Mouse (Mus musculus) C2C12 (cell line): ENCODE measurements around the gene C3. TPM values are rescaled to one million over a fixed set of nuclear protein-coding genes. Genes with fewer than 3 reads are reported as not detected.

Source experiments
- H3K27me3 ChIP-seq: one replicate; pipeline ENCODE4 v1.6.1; 2011; ENCODE audit not compliant: control insufficient read depth, insufficient read depth, insufficient read length
- H3K36me3 ChIP-seq: one replicate; pipeline ENCODE4 v1.6.1; 2011; ENCODE audit not compliant: control insufficient read depth, insufficient read depth
- H3K4me3 ChIP-seq: one replicate; pipeline ENCODE4 v1.5.1; 2011; ENCODE audit warnings: mild to moderate bottlenecking, control low read depth; ENCODE audit not compliant: poor library complexity, insufficient read depth, severe bottlenecking
- H3K79me2 ChIP-seq: one replicate; pipeline ENCODE4 v1.6.1; 2011; ENCODE audit not compliant: control insufficient read depth, insufficient read depth
- H3K79me3 ChIP-seq: one replicate; pipeline ENCODE4 v1.6.1; 2011; ENCODE audit warnings: low read depth, control low read depth
- H3ac ChIP-seq: one replicate; pipeline ENCODE3; 2011; ENCODE audit warnings: low read depth; ENCODE audit not compliant: control insufficient read depth, insufficient read length
- CEBPB ChIP-seq: IDR thresholded peaks from one replicate; pipeline ENCODE4 v1.6.1; 2011; ENCODE audit warnings: low read depth, mild to moderate bottlenecking, control low read depth, moderate library complexity
- CTCF ChIP-seq: IDR thresholded peaks from one replicate; pipeline ENCODE4 v1.5.1; 2011; ENCODE audit not compliant: control insufficient read depth, insufficient read depth, insufficient read length
- FOSL1 ChIP-seq: IDR thresholded peaks from one replicate; pipeline ENCODE4 v1.8.0; 2011; ENCODE audit warnings: mild to moderate bottlenecking, low read length; ENCODE audit not compliant: poor library complexity, insufficient read depth, severe bottlenecking
- MAX ChIP-seq: IDR thresholded peaks from one replicate; pipeline ENCODE4 v1.6.1; 2011; ENCODE audit warnings: mild to moderate bottlenecking, control low read depth
- MYOD1 ChIP-seq: IDR thresholded peaks from one replicate; pipeline ENCODE4 v1.6.1; 2011; ENCODE audit warnings: low read depth; ENCODE audit not compliant: control insufficient read depth, insufficient read length
- MYOG ChIP-seq: IDR thresholded peaks from one replicate; pipeline ENCODE4 v1.6.1; 2011; ENCODE audit not compliant: control insufficient read depth, insufficient read length; ENCODE audit errors: extremely low read depth
- USF1 ChIP-seq: IDR thresholded peaks from one replicate; pipeline ENCODE4 v1.6.1; 2011; ENCODE audit warnings: low read depth, mild to moderate bottlenecking, control low read depth, moderate library complexity
- microRNA-seq: library from miRNA; unstranded; fragments of <30 nt; microRNA quantifications from one replicate; pipeline ENCODE4, GENCODE M21; 2019; ENCODE audit warnings: borderline microRNAs expressed
- polyA plus RNA-seq: library from polyadenylated mRNA; unstranded; fragments of >200 nt; fragmentation: generic; extraction: Trizol; gene quantifications from one replicate; pipeline ENCODE4 v1.2.1, GENCODE M21; 2012; ENCODE audit warnings: missing spikeins

The C3 gene
- polyA plus RNA-seq, 1 experiment = 0.01 TPM

DNA sequence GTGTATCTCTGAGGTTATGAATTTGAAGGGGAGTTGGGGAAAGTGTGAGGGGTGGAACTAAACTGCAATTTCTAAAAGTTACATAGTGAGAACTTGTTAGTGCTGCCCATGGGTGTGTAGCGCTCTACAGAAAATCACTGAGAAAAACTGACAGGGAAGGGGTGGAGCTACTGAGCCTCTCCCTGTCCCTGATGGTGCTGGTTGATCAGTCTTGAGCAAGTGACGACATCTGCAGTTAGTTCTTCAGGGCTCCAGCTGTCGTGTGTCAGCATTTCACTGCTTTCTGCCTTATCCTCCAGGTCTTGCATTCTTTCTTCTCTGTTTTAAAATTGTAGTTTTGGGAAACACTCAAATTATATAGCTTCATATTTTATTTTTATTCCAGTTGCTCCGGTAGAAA, 54.6 kb downstream of the C3 start:
- Histone ChIP-seq H3ac (no peak overlapping the region), H3K36me3 (no peaks in the 10 kb centered on the region), H3K27me3 (peaks cover 3% of the 10 kb centered on the region), H3K4me3 (no peak overlapping the region), H3K79me3 (no peaks in the 10 kb centered on the region), H3K79me2 (no peaks in the 10 kb centered on the region)
- TF ChIP-seq MYOG = no peak
- no peak for TF ChIP-seq USF1
- TF ChIP-seq MYOD1 = no peak
- TF ChIP-seq CTCF = no peak
- TF ChIP-seq MAX = no peak
- TF ChIP-seq CEBPB = no peak
- TF ChIP-seq FOSL1 = no peak

- Histone ChIP-seq H3K36me3 (no peaks in the 10 kb centered on the region), H3K79me3 (no peaks in the 10 kb centered on the region), H3K27me3 (peaks cover 3% of the 10 kb centered on the region), H3K79me2 (no peaks in the 10 kb centered on the region), H3ac (no peak overlapping the region), H3K4me3 (no peak overlapping the region)
- TF ChIP-seq FOSL1 = no peak
- TF ChIP-seq CEBPB = no peak
- TF ChIP-seq CTCF = no peak
Observed at GRCm38 (mm10) chr17:57172378-57172777, 55.6 kb downstream of the C3 start.

- no peak overlapping the region for H3ac ChIP-seq
- H3K27me3 ChIP-seq = peaks cover 3% of the 10 kb centered on the region
- no peaks in the 10 kb centered on the region for H3K79me3 ChIP-seq
- H3K36me3 ChIP-seq = no peaks in the 10 kb centered on the region
- H3K79me2 ChIP-seq = no peaks in the 10 kb centered on the region
- H3K4me3 ChIP-seq = no peak overlapping the region
- TF ChIP-seq MAX (no peak), FOSL1 (no peak), MYOD1 (no peak), CTCF (no peak), USF1 (no peak), CEBPB (no peak), MYOG (no peak)
Observed at GRCm38 (mm10) chr17:57170616-57171260, 57.2 kb downstream of the C3 start.

DNA sequence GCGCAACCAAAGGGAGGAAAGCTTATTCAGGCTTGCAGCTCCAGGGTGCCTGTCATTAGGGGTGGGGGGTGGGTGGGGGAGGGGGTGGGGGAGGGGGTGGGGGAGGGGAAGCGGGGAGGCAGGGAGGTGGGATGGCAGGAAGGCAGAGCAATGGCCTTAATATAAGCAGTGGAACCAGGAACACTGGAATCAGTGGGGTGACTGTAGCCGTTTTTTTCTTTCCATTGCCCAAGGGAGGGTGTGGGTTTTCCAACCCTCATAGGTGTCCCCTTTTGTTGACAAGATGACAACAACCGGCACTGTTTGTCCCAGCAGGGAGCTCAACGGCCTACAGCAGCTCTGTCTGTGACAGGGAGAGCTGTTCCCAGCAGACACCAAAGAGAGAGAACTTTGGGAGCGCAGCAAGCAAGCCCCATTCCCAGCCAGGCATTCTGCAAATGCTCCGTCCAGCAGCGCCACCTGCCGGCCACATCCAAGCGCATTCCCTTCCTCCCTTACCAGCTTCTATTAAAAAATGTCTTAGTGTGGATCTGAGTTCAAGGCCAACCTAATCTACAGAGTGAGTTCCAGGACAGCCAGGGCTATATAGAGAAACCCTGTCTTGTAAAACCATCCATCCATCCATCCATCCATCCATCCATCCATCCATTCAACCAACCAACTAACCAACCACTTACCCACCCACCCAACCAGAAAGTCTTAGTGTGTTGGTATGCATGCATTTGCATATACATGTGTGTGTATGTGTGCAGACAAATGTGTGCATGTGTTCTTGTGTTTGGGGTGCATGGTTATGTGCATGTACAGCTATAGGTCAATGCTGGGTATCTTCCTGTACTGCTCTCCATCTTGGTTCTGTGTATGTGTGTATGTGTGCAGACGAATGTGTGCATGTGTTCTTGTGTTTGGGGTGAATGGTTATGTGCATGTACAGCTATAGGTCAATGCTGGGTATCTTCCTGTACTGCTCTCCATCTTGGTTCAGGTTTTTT, 60.8 kb downstream of the C3 start:
- no peaks in the 10 kb centered on the region for H3K79me3 ChIP-seq
- H3K4me3 ChIP-seq = no peak overlapping the region
- no peaks in the 10 kb centered on the region for H3K79me2 ChIP-seq
- no peaks in the 10 kb centered on the region for H3K36me3 ChIP-seq
- peaks cover 3% of the 10 kb centered on the region for H3K27me3 ChIP-seq
- TF ChIP-seq MYOD1 = no peak
- peak; percentile 78 for TF ChIP-seq CTCF
- H3ac ChIP-seq = no peak overlapping the region

Small RNA genes within 50 kb of the gene (microRNA-seq; reads per million reads assigned to microRNA genes)
- gene Mir6978 = not detected

Other genes with a start within 250 kb of the C3 start
- gene Acer1, start 246.0 kb downstream of the C3 start, polyA plus RNA-seq = not detected
- gene Clpp, start 237.8 kb downstream of the C3 start, polyA plus RNA-seq = 153 TPM
- 24.1 TPM for gene Alkbh7, start 230.8 kb downstream of the C3 start, polyA plus RNA-seq
- gene Pspn, start 228.1 kb downstream of the C3 start, polyA plus RNA-seq = 0.63 TPM
- gene Gtf2f1, start 216.8 kb downstream of the C3 start, polyA plus RNA-seq = 76.8 TPM
- not detected for gene Gm17949, start 216.7 kb downstream of the C3 start, polyA plus RNA-seq
- 68.5 TPM for gene Khsrp, start 196.6 kb downstream of the C3 start, polyA plus RNA-seq
- gene Slc25a41, start 186.5 kb downstream of the C3 start, polyA plus RNA-seq = not detected
- gene Crb3, start 169.0 kb downstream of the C3 start, polyA plus RNA-seq = not detected
- 0.89 TPM for gene Slc25a23, start 168.3 kb downstream of the C3 start, polyA plus RNA-seq
- not detected for gene Dennd1c, start 149.6 kb downstream of the C3 start, polyA plus RNA-seq
- 0.18 TPM for gene Tubb4a, start 140.4 kb downstream of the C3 start, polyA plus RNA-seq
- 11.8 TPM for gene Tnfsf9, start 122.8 kb downstream of the C3 start, polyA plus RNA-seq
- gene Cd70, start 78.4 kb downstream of the C3 start, polyA plus RNA-seq = not detected
- not detected for gene Tnfsf14, start 34.0 kb downstream of the C3 start, polyA plus RNA-seq
- gene Gpr108, start 20.3 kb upstream of the C3 start, polyA plus RNA-seq = 24.7 TPM
- 45.7 TPM for gene Trip10, start 21.3 kb upstream of the C3 start, polyA plus RNA-seq
- not detected for gene Vav1, start 51.0 kb upstream of the C3 start, polyA plus RNA-seq
- gene Adgre1, start 130.6 kb upstream of the C3 start, polyA plus RNA-seq = not detected